Comparison of ENCODE assay signal across 15 mouse cellular contexts in the genomic region with DNA sequence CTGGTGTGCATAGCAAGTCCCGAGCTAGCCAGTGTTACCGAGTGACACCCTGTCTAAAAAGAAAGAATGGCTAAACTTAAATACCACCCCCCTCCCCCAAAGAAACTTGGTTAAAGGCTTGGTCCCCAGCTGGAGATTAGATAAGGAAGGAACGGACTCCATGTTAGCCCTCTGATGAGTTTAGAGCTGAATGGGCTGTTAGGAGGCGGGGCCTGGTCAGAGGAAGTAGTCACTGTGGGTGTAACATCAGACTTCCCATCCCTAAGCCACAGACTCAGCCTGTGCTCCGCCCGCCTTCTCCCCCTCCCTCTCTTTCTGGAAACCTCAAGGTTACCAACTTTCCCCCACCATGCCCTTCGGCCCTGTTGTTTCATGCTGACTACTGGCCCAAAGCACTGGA. TPM values are rescaled to one million over a fixed set of nuclear protein-coding genes. Genes with fewer than 3 reads are reported as not detected.
DNase-seq lines count a peak whose midpoint lies in the region; ATAC-seq and TF ChIP-seq lines count a peak whose summit lies in the region.
"Had no signal": no experiment of that assay in that cellular context is flagged by ENCODE, and none has a peak within 500 bp of the region (broad histone marks: within the 10 kb centered on the region; RNA-seq: fewer than 3 reads in every experiment).

No protein-coding gene starts in this region.

- H3K4me1 ChIP-seq in liver, embryonic 12.5 days, result peaks cover 20% of the 10 kb centered on the region
- no peaks in the 10 kb centered on the region for H3K4me1 ChIP-seq in forebrain, embryonic 11.5 days (replicated peaks; ENCODE audit: control insufficient read depth, insufficient read depth, low read length)
- H3K4me1 ChIP-seq: forebrain, embryonic 12.5 days; neural tube, embryonic 13.5 days had no signal

- peaks cover 19% of the 10 kb centered on the region for H3K36me3 ChIP-seq in liver, embryonic 12.5 days
- H3K36me3 ChIP-seq in forebrain, embryonic 11.5 days (ENCODE audit: control insufficient read depth, insufficient read depth, low read length), result peaks cover 1% of the 10 kb centered on the region

- peak overlapping the region; percentile 34 for H3K4me2 ChIP-seq in liver, embryonic 12.5 days
- no peak overlapping the region for H3K4me2 ChIP-seq in forebrain, embryonic 11.5 days (ENCODE audit: low read depth, low read length, severe bottlenecking)
- H3K4me2 ChIP-seq: forebrain, embryonic 12.5 days; neural tube, embryonic 13.5 days had no signal

- H3K27ac ChIP-seq in layer of hippocampus, adult 2 months, result peak overlapping the region; percentile 58; the same call in 1 of the 2 replicates
- H3K27ac ChIP-seq in liver, embryonic 12.5 days, result no peak overlapping the region
- H3K27ac ChIP-seq in forebrain, embryonic 11.5 days (ENCODE audit: low read depth, low read length), result no peak overlapping the region
- H3K27ac ChIP-seq: forebrain, embryonic 12.5 days; neural tube, embryonic 13.5 days had no signal

- no peak overlapping the region for H3K9ac ChIP-seq in liver, embryonic 12.5 days
- no peak overlapping the region for H3K9ac ChIP-seq in forebrain, embryonic 11.5 days (ENCODE audit: low read length)
- H3K9ac ChIP-seq: forebrain, embryonic 12.5 days; neural tube, embryonic 13.5 days had no signal

- no peaks in the 10 kb centered on the region for H3K9me3 ChIP-seq in liver, embryonic 12.5 days (replicated peaks)
- H3K9me3 ChIP-seq in forebrain, embryonic 11.5 days (ENCODE audit: control insufficient read depth, low read length), result no peaks in the 10 kb centered on the region
- H3K9me3 ChIP-seq: forebrain, embryonic 12.5 days; neural tube, embryonic 13.5 days had no signal

- H3K4me3 ChIP-seq in layer of hippocampus, adult 2 months, result no peak overlapping the region
- H3K4me3 ChIP-seq in liver, embryonic 12.5 days, result 0 out of 2 replicates have a peak overlapping the region, but pooled peaks have one; percentile 2
- no peak overlapping the region for H3K4me3 ChIP-seq in forebrain, embryonic 11.5 days (ENCODE audit: low read depth, low read length)
- H3K4me3 ChIP-seq: forebrain, embryonic 12.5 days; neural tube, embryonic 13.5 days had no signal

- no peak for DNase-seq in layer of hippocampus, adult 2 months (ENCODE audit: low spot score in 2 of 2)
- DNase-seq in layer of hippocampus, postnatal 36 days, result no peak
- DNase-seq in MEL-GATA-1-ER (ENCODE audit: extremely low read depth, low read depth), result peak; percentile 83
- peak; percentile 16 to 30 for DNase-seq in natural killer cell, adult 2 months (ENCODE audit: low spot score in 2 of 2)
- no peak for DNase-seq in cerebellum, postnatal 36 days
- DNase-seq in forebrain, embryonic 11.5 days (ENCODE audit: low spot score), result no peak
- DNase-seq in kidney, adult 11 months, result no peak
- DNase-seq: kidney, postnatal 10 days; lung, postnatal 10 days; thymus, postnatal 14 days had no signal

- WGBS in liver, embryonic 12.5 days (ENCODE audit: insufficient replicate concordance), result 20% methylated on average over 7 of the region's 7 CpGs
- WGBS in forebrain, embryonic 11.5 days, result 93% methylated on average over 7 of the region's 7 CpGs

- no peaks in the 10 kb centered on the region for H3K27me3 ChIP-seq in liver, embryonic 12.5 days (replicated peaks)
- H3K27me3 ChIP-seq in forebrain, embryonic 11.5 days (ENCODE audit: control insufficient read depth, insufficient read depth, low read length), result no peaks in the 10 kb centered on the region
- H3K27me3 ChIP-seq: forebrain, embryonic 12.5 days; neural tube, embryonic 13.5 days had no signal

- TF ChIP-seq CTCF in layer of hippocampus, adult 2 months (conservative IDR thresholded peaks at IDR 0.05), result no peak

- ATAC-seq in liver, embryonic 12.5 days, result peak; percentile 83
- no peak for ATAC-seq in forebrain, embryonic 11.5 days (replicated peaks; ENCODE audit: low FRiP score)

RNA-seq across cellular contexts. Expression of a gene that starts 30.4 kb away (rescaled TPM):
- total RNA-seq in layer of hippocampus, adult 2 months (2021), result 10 to 100 TPM; 90.0 to 99.3 TPM
- total RNA-seq in layer of hippocampus, postnatal 36 days (2021), result 100 to 1,000 TPM in 1 of 2 experiments, 10 to 100 TPM in 1; 96.7 to 105 TPM
- 0.94 and 1.0 TPM in 2 replicates for polyA plus RNA-seq in liver, embryonic 12.5 days (2016; fragmentation: Nextera tagmentation; extraction: Ambion mirVana)
- polyA plus RNA-seq in forebrain, embryonic 11.5 days (2014; fragmentation: Nextera tagmentation; extraction: Ambion mirVana), result 6.1 and 6.8 TPM in 2 replicates

RNA-seq across cellular contexts. Expression of a gene that starts 38.2 kb away (rescaled TPM):
- 1 to 10 TPM; 5.4 to 6.8 TPM for total RNA-seq in layer of hippocampus, adult 2 months (2021)
- 1 to 10 TPM; 5.1 to 5.2 TPM for total RNA-seq in layer of hippocampus, postnatal 36 days (2021)
- polyA plus RNA-seq in liver, embryonic 12.5 days (2016; fragmentation: Nextera tagmentation; extraction: Ambion mirVana), result not detected in 2 replicates
- not detected in 2 replicates for polyA plus RNA-seq in forebrain, embryonic 11.5 days (2014; fragmentation: Nextera tagmentation; extraction: Ambion mirVana)
- total RNA-seq: heart, adult 18-20 months had no signal
- polyA plus RNA-seq: hindbrain, embryonic 11.5 days had no signal

RNA-seq across cellular contexts. Expression of a gene that starts 59.4 kb away (rescaled TPM):
- 10 to 100 TPM; 48.1 to 55.6 TPM for total RNA-seq in layer of hippocampus, adult 2 months (2021)
- 10 to 100 TPM; 50.0 to 50.5 TPM for total RNA-seq in layer of hippocampus, postnatal 36 days (2021)
- polyA plus RNA-seq in liver, embryonic 12.5 days (2016; fragmentation: Nextera tagmentation; extraction: Ambion mirVana), result 259 and 263 TPM in 2 replicates
- polyA plus RNA-seq in forebrain, embryonic 11.5 days (2014; fragmentation: Nextera tagmentation; extraction: Ambion mirVana), result 375 and 391 TPM in 2 replicates

Comparison
In these comparisons a context has a peak if more than half of its experiments do, and no peak if none do; other contexts are left out.
1. DNase-seq: peak in MEL-GATA-1-ER (single experiment) and natural killer cell, adult 2 months (2 of 2); none in layer of hippocampus, adult 2 months (0 of 2), layer of hippocampus, postnatal 36 days (0 of 2), cerebellum, postnatal 36 days (0 of 2), forebrain, embryonic 11.5 days (single experiment) and kidney, adult 11 months (single experiment).